Mouse (Mus musculus) spleen, adult 2 months (tissue): Measurements from ENCODE around the gene Chst1.

Experiments
- CTCF ChIP-seq: fragments of 200-500 bp; IDR thresholded peaks from 2 replicates; pipeline ENCODE4 v1.5.1; 2011; ENCODE audit warnings: mild to moderate bottlenecking, inconsistent platforms; ENCODE audit not compliant: insufficient read depth, insufficient read length, insufficient replicate concordance; ENCODE audit errors: extremely low read depth
- POLR2A ChIP-seq: fragments of 200-500 bp; IDR thresholded peaks from 2 replicates; pipeline ENCODE4 v1.6.1; 2011; ENCODE audit warnings: low read depth, low read length, inconsistent platforms

- no peak for TF ChIP-seq POLR2A
- no peak for TF ChIP-seq CTCF
These were observed 5.1 kb downstream of the Chst1 start for GRCm38 (mm10) chr2:92604565-92604964.
